Comparison of ENCODE assay signal across 8 mouse cellular contexts in genomic region chr3:84040476-84041082, GRCm38 (mm10). TPM values are rescaled to one million over a fixed set of nuclear protein-coding genes. Genes with fewer than 3 reads are reported as not detected.
A peak's percentile ranks its signal among the peaks of the same experiment; 100 is the strongest.
DNase-seq lines count a peak whose midpoint lies in the region; ATAC-seq and TF ChIP-seq lines count a peak whose summit lies in the region.

No protein-coding gene starts in this region.

- peak overlapping the region; percentile 99 for H3K9ac ChIP-seq in forebrain, embryonic 15.5 days (replicated peaks)
- H3K9ac ChIP-seq in lung, embryonic 14.5 days: peak overlapping the region; percentile 92

- H3K4me3 ChIP-seq in forebrain, embryonic 15.5 days: peak overlapping the region; percentile 95
- peak overlapping the region; percentile 90 for H3K4me3 ChIP-seq in lung, embryonic 14.5 days (ENCODE audit: low read depth, low read length)

- peak; percentile 46 for DNase-seq in retina, adult 2 months (ENCODE audit: low read depth, low spot score)
- DNase-seq in retina, embryonic 14.5 days (ENCODE audit: low spot score): no peak
- DNase-seq in adipocyte (ENCODE audit: low spot score): peak; percentile 55
- peak; percentile 87 for DNase-seq in induced T-regulatory cell, adult 2 months (ENCODE audit: low read depth)
- peak; percentile 84 for DNase-seq in lung, embryonic 14.5 days
- no peak for DNase-seq in T-cell, adult 2 months (ENCODE audit: low spot score)

- H3K4me1 ChIP-seq in forebrain, embryonic 15.5 days: peaks cover 36% of the 10 kb centered on the region
- H3K4me1 ChIP-seq in lung, embryonic 14.5 days (ENCODE audit: insufficient read depth): peaks cover 5% of the 10 kb centered on the region; the same call in 1 of the 2 replicates

- peak; percentile 31; the same call in 1 of the 2 replicates for TF ChIP-seq CTCF in lung, embryonic 14.5 days (IDR thresholded peaks at IDR 0.05; ENCODE audit: low read depth)

- peak overlapping the region; percentile 96 for H3K27ac ChIP-seq in forebrain, embryonic 15.5 days (replicated peaks)
- H3K27ac ChIP-seq in lung, embryonic 14.5 days (ENCODE audit: low read depth): peak overlapping the region; percentile 95

- H3K4me2 ChIP-seq in forebrain, embryonic 15.5 days (replicated peaks): peak overlapping the region; percentile 90
- peak overlapping the region; percentile 97 for H3K4me2 ChIP-seq in lung, embryonic 14.5 days

- peak; percentile 62 for ATAC-seq in forebrain, embryonic 15.5 days (replicated peaks)
- peak; percentile 71 for ATAC-seq in lung, embryonic 14.5 days (ENCODE audit: insufficient read depth)
- peak; percentile 24; the same call in 1 of the 2 replicates for ATAC-seq in neutrophil, adult 5-6 weeks (ENCODE audit: extremely low read depth, insufficient number of reproducible peaks, low FRiP score, poor library complexity, severe bottlenecking)

- H3K36me3 ChIP-seq in forebrain, embryonic 15.5 days: no peaks in the 10 kb centered on the region
- H3K36me3 ChIP-seq in lung, embryonic 14.5 days (ENCODE audit: insufficient read depth): no peaks in the 10 kb centered on the region

- no peaks in the 10 kb centered on the region for H3K27me3 ChIP-seq in forebrain, embryonic 15.5 days
- no peaks in the 10 kb centered on the region for H3K27me3 ChIP-seq in lung, embryonic 14.5 days (ENCODE audit: insufficient read depth, low read length)

- no peaks in the 10 kb centered on the region for H3K9me3 ChIP-seq in forebrain, embryonic 15.5 days
- no peaks in the 10 kb centered on the region for H3K9me3 ChIP-seq in lung, embryonic 14.5 days (ENCODE audit: low read depth, low read length)

- 3% methylated on average over 23 of the region's 23 CpGs for WGBS in forebrain, embryonic 15.5 days
- 2% methylated on average over 23 of the region's 23 CpGs for WGBS in lung, embryonic 14.5 days

RNA-seq across cellular contexts. Expression of gene Tmem131l, which starts 0.6 kb away (rescaled TPM):
- polyA plus RNA-seq in forebrain, embryonic 15.5 days (2015; fragmentation: Nextera tagmentation; extraction: Ambion mirVana): 125 and 130 TPM in 2 replicates
- 59.5 and 61.9 TPM in 2 replicates for polyA plus RNA-seq in lung, embryonic 14.5 days (2014; fragmentation: Nextera tagmentation; extraction: Ambion mirVana)
- total RNA-seq in neutrophil, adult 5-6 weeks (2017): 161 and 162 TPM in 2 replicates

Comparison
In these comparisons a context has a peak if more than half of its experiments do, and no peak if none do; other contexts are left out.
1. DNase-seq: peak in retina, adult 2 months (single experiment), adipocyte (single experiment), induced T-regulatory cell, adult 2 months (single experiment) and lung, embryonic 14.5 days (single experiment); none in retina, embryonic 14.5 days (single experiment) and T-cell, adult 2 months (single experiment).
2. Peak in every context shown above with its lines, with median percentiles within 50 percentile points of each other: ATAC-seq.